Mouse (Mus musculus): ENCODE data around the gene Sinhcaf.
"Not testable (repeated sequence)": the region's sequence is repeated elsewhere in the genome, so short reads cannot be mapped to it uniquely, and the experiment has no call there.

Gene Sinhcaf

GRCm38 (mm10) chr6:148946409-148946742, at the start of gene Sinhcaf:
Gene Sinhcaf, minus strand, starts transcription at chr6:148946467.
- peak; percentile 99 for DNase-seq

DNA sequence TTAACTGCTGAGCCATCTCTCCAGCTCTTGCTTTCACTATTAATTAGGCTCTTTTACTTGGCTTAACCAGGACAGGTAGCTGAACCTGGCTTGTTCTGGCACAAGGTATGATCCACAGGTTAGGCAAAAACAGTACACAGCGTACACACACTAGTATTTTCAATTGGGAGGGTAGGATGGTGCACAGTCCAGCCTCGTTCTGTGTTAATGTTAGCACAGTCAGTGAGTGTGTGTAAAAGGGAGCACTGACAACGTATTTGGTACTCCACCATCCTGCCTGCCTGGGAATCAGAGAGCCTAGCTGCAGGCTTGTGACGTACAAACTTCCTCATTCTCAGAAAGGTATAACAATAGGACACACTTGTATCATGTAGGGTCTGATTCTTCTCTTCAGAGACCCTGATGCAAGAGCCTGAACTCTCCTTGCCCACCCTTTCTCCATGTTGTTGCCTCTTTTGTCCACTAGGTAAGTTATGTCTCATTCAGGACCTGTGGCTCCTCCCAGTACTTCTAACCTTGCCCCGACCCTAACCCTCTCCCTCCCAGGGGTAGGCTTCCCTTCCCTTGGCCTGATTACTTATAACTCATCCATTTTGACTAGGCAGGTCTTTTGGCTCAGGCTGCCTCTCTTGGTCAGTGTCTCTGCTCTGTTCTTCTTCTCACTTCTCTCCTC, 48.2 kb upstream of the Sinhcaf start:
- DNase-seq: no peak

- DNase-seq: no peak
Measured at GRCm38 (mm10) chr6:148993117-148994077, 47.1 kb upstream of the Sinhcaf start.

DNA sequence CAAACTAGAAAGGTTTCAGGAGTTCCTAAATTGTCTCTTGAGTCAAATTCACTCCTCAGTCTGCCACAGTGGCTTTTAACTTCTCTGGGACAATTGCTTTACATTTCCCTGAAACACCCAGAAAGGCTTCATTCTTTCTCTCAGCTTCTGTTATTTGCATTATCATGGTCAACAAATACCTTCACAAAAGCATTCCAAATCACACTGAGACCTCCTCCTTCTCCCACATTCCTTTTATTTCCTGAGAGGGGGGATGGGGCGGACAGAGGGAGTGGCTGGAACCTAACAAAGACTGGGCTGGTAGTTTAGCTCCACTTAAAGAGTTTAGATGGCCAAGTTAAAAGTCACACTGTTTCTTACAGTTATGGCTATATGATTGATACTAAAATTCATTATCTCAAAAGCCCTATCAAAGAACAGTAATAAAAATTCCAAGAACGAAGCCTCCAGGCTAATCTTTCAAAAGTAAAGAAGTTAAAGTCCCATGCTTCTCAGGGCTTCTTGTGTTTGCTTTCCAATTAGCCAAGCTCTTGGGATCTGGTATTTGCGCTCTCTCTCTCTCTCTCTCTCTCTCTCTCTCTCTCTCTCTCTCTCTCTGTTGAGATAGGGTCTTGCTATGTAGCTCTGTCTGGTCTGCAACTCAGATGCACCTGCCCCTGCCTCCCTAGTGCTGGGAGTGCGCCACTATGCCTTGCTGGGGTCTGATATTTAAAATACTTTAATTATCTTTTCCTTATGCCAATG, 46.3 kb upstream of the Sinhcaf start:
- DNase-seq: no peak

GRCm38 (mm10) chr6:148991660-148992372, 45.5 kb upstream of the Sinhcaf start:
- no peak for DNase-seq

DNA sequence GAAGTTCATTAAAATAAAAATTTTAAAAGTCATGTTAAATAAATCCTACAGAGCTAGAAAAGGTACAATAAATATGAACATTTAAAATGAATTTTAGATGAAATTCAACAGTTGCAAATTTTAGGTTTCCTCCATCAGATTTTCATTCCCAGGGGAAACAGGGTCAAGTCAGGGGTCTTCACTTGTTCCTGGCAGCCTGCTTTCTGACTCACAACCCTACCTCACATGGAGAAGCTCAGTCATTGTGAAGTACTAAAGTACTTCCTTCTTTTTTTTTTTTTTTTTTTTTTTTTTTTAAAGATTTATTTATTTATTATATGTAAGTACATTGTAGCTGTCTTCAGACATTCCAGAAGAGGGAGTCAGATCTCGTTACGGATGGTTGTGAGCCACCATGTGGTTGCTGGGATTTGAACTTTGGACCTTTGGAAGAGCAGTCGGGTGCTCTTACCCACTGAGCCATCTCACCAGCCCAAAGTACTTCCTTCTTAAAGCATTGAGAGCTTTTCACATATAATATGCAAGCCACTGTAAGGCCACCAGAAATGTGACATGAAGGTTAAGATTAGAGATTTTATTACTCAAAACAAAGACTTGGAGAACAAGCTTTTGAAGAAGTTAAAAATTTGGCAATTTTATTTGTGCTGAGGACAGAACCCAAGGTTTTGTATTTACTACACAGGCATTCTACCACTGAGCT, 43.7 kb upstream of the Sinhcaf start:
- not testable (repeated sequence) for DNase-seq

- no peak for DNase-seq
Measured at GRCm38 (mm10) chr6:148986003-148986402, 39.7 kb upstream of the Sinhcaf start.

DNA sequence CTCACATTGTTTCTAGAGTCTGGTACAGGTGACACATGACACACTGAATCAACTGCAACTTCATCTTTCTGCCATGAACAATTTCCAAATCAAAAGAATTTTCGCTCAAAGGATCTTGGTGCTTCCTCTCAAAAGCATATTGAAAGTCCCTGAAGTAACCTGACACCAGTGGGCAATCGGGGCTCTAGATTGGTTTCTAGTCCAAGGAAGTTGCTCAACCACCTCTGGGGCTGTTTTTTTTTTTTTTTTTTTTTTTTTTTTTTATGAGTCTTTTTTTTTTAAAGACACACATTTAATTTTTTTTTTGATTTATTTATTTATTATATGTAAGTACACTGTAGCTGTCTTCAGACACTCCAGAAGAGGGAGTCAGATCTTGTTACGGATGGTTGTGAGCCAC, 34.2 kb upstream of the Sinhcaf start:
- no peak for DNase-seq

DNA sequence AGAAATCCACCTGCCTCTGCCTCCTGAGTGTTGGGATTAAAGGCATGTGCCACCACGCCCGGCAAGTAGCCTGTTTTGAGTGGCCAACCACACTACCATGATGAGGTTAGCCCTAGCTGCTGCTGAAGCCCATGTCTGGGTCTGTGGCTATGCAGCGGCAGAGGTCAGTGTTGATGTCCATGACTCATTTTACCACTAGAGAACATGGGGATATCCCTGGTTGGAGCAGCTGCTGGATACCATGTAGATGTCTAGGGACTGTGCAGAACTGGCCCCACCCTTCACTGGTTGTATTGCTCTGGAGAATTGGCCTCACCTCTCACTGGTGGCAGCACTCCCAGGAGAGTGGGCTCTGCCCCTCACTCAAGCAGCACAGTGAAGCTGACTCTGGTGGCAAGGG, 28.8 kb upstream of the Sinhcaf start:
- DNase-seq: no peak

DNA sequence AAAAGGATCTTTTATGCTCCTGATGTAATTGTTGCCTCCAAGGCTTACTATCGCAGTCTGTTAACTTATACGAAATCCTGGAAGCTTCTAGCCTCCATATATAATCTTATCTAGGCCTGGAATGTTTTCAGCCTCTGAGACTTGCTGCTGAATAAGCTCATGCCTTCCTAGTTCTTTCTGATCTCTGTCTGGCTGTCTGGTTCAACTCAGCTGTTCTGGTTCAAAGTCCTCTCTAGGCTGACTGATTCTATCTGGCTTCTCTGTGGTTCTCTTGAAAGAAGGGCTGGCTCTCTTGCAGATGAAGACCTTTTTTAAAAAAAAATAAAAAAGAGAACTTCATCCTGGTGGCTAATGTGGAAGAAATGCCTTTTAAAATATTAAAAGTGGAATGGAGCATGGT, 26.6 kb upstream of the Sinhcaf start:
- DNase-seq: no peak

DNA sequence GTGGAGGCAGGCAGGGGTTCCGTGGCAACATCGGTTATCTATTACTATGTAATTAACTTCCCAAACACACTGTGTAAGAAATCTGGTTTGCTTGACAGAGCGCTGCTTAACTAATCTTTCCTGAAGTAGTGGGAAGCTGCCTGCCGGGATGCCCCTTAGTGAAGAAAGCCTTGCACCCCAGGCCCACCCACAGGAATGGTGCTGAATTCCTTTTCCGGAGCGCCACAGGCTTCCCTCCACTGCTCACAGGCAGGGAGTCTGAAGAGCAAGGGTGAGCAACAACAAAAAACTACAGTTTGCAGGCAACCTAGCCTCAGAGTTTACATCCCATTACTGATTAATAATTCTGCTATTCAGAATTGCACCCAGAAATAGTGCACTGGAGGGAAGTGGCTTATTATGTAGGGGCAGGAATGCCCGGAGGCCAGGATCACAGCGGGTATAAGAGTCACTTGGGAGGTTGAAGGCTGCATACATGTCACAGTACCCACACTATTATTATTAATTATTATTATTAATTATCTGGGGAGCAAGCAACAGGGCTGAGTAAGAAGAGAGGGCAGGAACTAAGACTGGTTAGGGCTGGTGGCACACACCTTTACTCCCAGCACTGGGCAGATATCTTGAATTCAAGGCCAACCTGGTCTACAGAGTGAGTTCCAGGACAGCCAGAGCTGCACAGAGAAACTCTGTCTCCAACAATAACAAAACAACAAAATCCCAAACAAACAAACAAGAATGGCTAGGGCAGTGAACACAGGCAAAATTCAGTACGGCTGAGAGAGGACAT, 26.0 kb upstream of the Sinhcaf start:
- no peak for DNase-seq

GRCm38 (mm10) chr6:148971385-148971940, 25.2 kb upstream of the Sinhcaf start:
- no peak for DNase-seq

DNA sequence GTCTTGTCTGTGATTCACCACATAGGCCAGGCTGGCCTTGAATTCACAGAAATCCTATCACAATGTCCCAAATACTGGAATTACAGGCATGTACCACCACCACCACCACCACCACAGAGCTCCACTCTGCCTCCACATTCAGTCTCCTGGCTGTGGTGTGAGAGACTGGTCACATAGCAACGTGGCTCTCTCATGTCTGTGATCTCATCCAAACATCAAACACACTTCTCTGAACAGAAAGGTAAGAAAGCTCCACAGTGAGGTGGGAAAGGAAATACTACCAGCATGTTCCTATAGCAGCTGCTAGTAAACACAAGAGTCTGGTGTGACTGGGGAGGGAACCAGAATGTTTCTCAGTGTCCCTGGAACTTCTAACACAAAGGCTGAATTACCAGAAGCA, 15.0 kb upstream of the Sinhcaf start:
- DNase-seq: no peak

DNA sequence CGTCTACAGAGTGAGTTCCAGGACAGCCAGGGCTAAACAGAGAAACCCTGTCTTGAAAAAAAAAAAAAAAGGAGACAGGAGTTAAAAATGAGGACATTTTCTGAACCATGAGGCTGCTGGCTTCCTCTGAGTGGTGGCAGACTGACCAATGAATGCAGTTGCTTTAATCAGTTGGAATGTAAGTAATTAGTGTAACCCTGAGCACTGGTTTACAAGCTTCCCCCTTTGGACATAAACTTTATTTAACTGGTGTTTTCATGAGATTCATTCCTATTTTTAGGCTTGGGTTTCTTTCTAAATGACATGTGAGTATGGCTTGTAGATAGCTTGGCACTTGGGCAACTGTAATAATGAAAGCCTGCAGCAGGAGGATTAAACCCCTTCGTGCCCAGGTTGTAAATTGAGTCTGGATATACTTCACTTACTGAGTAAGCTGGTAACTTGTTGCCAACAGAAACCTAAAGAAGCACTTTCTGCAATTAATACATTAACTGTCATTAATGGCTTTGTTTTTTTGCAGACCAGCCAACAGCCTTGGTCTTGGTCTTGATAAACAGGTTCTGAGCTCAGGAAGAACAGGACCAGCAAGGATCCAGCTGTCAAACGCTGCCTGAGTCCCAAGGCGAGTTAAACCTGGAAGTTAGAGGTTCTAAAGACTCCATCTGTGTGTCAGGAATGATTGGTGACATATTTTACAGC, 13.4 kb upstream of the Sinhcaf start:
- DNase-seq: no peak

GRCm38 (mm10) chr6:148958712-148959111, 12.4 kb upstream of the Sinhcaf start:
- DNase-seq: peak; percentile 16

DNA sequence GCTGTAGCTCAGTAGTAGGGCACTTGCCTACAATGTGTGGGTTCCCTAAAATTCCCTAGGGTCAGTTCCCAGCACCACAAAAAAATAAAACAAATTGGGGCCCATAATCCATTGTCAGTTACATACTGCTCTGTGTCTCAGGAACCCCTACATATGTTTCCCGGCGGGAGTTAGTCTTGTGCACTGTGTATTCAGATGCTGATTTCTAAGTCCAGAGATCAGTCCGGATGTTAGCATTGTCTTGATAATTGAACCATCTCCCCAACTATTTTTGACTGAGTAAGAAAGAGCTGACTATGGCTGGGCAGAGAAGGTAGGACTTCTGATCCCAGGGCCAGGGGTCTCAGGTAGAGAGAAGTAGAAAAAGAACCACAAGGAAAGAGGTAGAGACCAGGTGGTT, 10.8 kb upstream of the Sinhcaf start:
- DNase-seq: no peak

DNA sequence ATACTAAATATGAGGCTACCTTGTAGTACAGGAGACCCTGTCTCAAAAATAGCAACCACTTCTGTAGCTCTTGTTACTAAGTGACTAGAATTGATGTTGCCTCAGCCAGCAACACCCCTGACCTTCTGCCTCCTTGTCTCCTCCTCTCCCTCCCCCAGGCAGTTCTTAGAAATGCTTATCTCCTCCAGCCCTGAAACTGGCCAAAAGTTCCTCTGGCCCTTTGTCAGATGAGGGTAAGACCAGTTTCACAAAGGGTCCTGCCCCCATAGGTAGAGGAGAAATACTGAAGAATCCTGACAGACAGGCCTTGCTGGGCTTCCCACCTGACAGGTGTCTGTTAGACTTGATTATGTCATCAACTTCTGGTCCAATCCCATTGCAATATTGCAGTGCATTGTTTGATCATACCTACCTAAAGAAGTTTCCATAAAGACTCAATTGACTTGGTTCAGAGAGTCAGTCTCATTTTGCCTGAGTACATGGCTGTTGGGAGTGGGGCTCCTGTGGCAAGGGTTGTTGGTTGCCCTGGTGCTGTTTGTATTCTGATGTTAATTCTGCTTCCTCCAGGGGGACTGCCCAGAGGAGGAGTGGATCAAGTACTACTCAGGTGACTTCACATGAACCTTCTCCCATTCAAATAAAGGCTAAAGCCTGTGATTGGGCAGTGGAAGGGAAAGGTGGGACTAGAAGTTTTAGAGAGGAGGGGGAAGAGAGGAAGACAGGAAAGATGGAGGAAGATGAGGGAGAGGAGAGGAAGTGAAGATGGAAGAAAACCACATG, 9.6 kb upstream of the Sinhcaf start:
- DNase-seq: no peak

- DNase-seq: no peak
Measured at GRCm38 (mm10) chr6:148946881-148947405, 676 bp upstream of the Sinhcaf start.

Measured in thymus, postnatal 4 days (tissue).